Mouse (Mus musculus) midbrain, embryonic 13.5 days (tissue): ENCODE measurements at regions not wholly inside any gene's neighbourhood (a gene's known extent, or its start where the extent isn't known, plus 50 kb on each side); places are given as distances from the start of the nearest gene placed in this dataset.

Experiments used
- ATAC-seq: fragments of 200-750 bp; cut with Nextera tagmentation; 2 replicates; pipeline ENCODE4 v1.8.0; 2017; ENCODE audit warnings: mild to moderate bottlenecking, moderate TSS enrichment, moderate library complexity
- H3K27ac ChIP-seq: fragments of 300-500 bp; sonication (generic); 2 replicates; pipeline ENCODE4 v1.5.1; 2015; ENCODE audit warnings: inconsistent platforms, mild to moderate bottlenecking, moderate library complexity
- H3K27me3 ChIP-seq: fragments of 300-500 bp; sonication (generic); 2 replicates; pipeline ENCODE4 v1.6.1; 2015; ENCODE audit warnings: mild to moderate bottlenecking, inconsistent platforms
- H3K36me3 ChIP-seq: fragments of 300-500 bp; sonication (generic); 2 replicates; pipeline ENCODE4 v1.6.1; 2015; ENCODE audit warnings: mild to moderate bottlenecking, inconsistent platforms
- H3K4me1 ChIP-seq: fragments of 300-500 bp; sonication (generic); replicated peaks from 2 replicates; pipeline ENCODE4 v1.6.1; 2015; ENCODE audit warnings: inconsistent platforms
- H3K4me2 ChIP-seq: fragments of 300-500 bp; sonication (generic); replicated peaks from 2 replicates; pipeline ENCODE4 v1.6.1; 2015; ENCODE audit warnings: moderate library complexity, mild to moderate bottlenecking, inconsistent platforms
- H3K4me3 ChIP-seq: fragments of 300-500 bp; sonication (generic); replicated peaks from 2 replicates; pipeline ENCODE4 v1.5.1; 2015; ENCODE audit warnings: mild to moderate bottlenecking, inconsistent platforms
- H3K9ac ChIP-seq: fragments of 300-500 bp; sonication (generic); replicated peaks from 2 replicates; pipeline ENCODE4 v1.6.1; 2015; ENCODE audit warnings: mild to moderate bottlenecking, inconsistent platforms
- H3K9me3 ChIP-seq: fragments of 300-500 bp; sonication (generic); 2 replicates; pipeline ENCODE4 v1.6.1; 2016; ENCODE audit warnings: mild to moderate bottlenecking, inconsistent platforms
- WGBS: fragments of 180-500 bp; shearing (Covaris S2); methylation state at CpG from one replicate; pipeline ENCODE4 v1.1.7; 2015; 5-methylcytosine and 5-hydroxymethylcytosine counted together

- Histone ChIP-seq H3K4me2 (no peak overlapping the region), H3K36me3 (no peaks in the 10 kb centered on the region), H3K27ac (no peak overlapping the region), H3K9me3 (no peaks in the 10 kb centered on the region), H3K4me1 (peaks cover 26% of the 10 kb centered on the region), H3K27me3 (peaks cover 6% of the 10 kb centered on the region; the same call in 1 of the 2 replicates), H3K4me3 (no peak overlapping the region), H3K9ac (no peak overlapping the region)
- WGBS = 91% methylated on average over 5 of the region's 5 CpGs
- ATAC-seq = no peak
Measured at GRCm38 (mm10) chr13:99095006-99095405, 89.6 kb upstream of the Zfp366 start.

- no peak overlapping the region for H3K9ac ChIP-seq
- H3K4me3 ChIP-seq = no peak overlapping the region
- no peak overlapping the region for H3K27ac ChIP-seq
- ATAC-seq = no peak
- H3K4me1 ChIP-seq = peaks cover 18% of the 10 kb centered on the region
- no peaks in the 10 kb centered on the region for H3K36me3 ChIP-seq
- no peak overlapping the region for H3K4me2 ChIP-seq
- 84% methylated on average over 5 of the region's 5 CpGs for WGBS
- peaks cover 6% of the 10 kb centered on the region; the same call in 1 of the 2 replicates for H3K27me3 ChIP-seq
- H3K9me3 ChIP-seq = no peaks in the 10 kb centered on the region
Measured at GRCm38 (mm10) chr13:99094221-99094620, 90.4 kb upstream of the Zfp366 start.

- H3K27ac ChIP-seq = peak overlapping the region; percentile 46
- no peaks in the 10 kb centered on the region for H3K9me3 ChIP-seq
- H3K4me2 ChIP-seq = peak overlapping the region; percentile 6; the same call in 1 of the 2 replicates
- H3K27me3 ChIP-seq = peaks cover 2% of the 10 kb centered on the region; the same call in 1 of the 2 replicates
- H3K4me3 ChIP-seq = no peak overlapping the region
- no peaks in the 10 kb centered on the region for H3K36me3 ChIP-seq
- 9% methylated on average over 9 of the region's 9 CpGs for WGBS
- no peak overlapping the region for H3K9ac ChIP-seq
- H3K4me1 ChIP-seq = peaks cover 15% of the 10 kb centered on the region
- peak; percentile 95 for ATAC-seq
Measured at GRCm38 (mm10) chr13:99093269-99093668, 91.4 kb upstream of the Zfp366 start.

- Histone ChIP-seq H3K27me3 (no peaks in the 10 kb centered on the region), H3K9ac (no peak overlapping the region), H3K4me2 (no peak overlapping the region), H3K27ac (no peak overlapping the region), H3K36me3 (no peaks in the 10 kb centered on the region), H3K4me3 (no peak overlapping the region), H3K9me3 (no peaks in the 10 kb centered on the region), H3K4me1 (peaks cover 15% of the 10 kb centered on the region)
- 29% methylated on average over 14 of the region's 14 CpGs for WGBS
- no peak for ATAC-seq
Measured at GRCm38 (mm10) chr13:99092279-99092930, 92.2 kb upstream of the Zfp366 start.

GRCm38 (mm10) chr13:99091562-99092278 lies 92.9 kb upstream of the Zfp366 start:
- 80% methylated on average over 7 of the region's 7 CpGs for WGBS
- Histone ChIP-seq H3K4me3 (no peak overlapping the region), H3K9me3 (no peaks in the 10 kb centered on the region), H3K4me1 (peaks cover 15% of the 10 kb centered on the region), H3K27me3 (no peaks in the 10 kb centered on the region), H3K9ac (no peak overlapping the region), H3K36me3 (no peaks in the 10 kb centered on the region), H3K27ac (no peak overlapping the region), H3K4me2 (no peak overlapping the region)
- ATAC-seq = no peak

GRCm38 (mm10) chr13:99090361-99090760 lies 94.3 kb upstream of the Zfp366 start:
- H3K27me3 ChIP-seq = no peaks in the 10 kb centered on the region
- peaks cover 15% of the 10 kb centered on the region for H3K4me1 ChIP-seq
- 48% methylated on average over 3 of the region's 3 CpGs for WGBS
- no peak overlapping the region for H3K27ac ChIP-seq
- H3K4me2 ChIP-seq = no peak overlapping the region
- no peaks in the 10 kb centered on the region for H3K36me3 ChIP-seq
- H3K4me3 ChIP-seq = no peak overlapping the region
- no peaks in the 10 kb centered on the region for H3K9me3 ChIP-seq
- no peak for ATAC-seq
- H3K9ac ChIP-seq = no peak overlapping the region

GRCm38 (mm10) chr13:99088285-99088684 lies 96.3 kb upstream of the Zfp366 start:
- Histone ChIP-seq H3K36me3 (no peaks in the 10 kb centered on the region), H3K27me3 (no peaks in the 10 kb centered on the region), H3K4me1 (peaks cover 12% of the 10 kb centered on the region), H3K9me3 (no peaks in the 10 kb centered on the region), H3K4me2 (no peak overlapping the region), H3K27ac (no peak overlapping the region), H3K4me3 (no peak overlapping the region), H3K9ac (no peak overlapping the region)
- no peak for ATAC-seq
- 81% methylated on average over 4 of the region's 4 CpGs for WGBS

- Histone ChIP-seq H3K9ac (no peak overlapping the region), H3K36me3 (no peaks in the 10 kb centered on the region), H3K27ac (no peak overlapping the region), H3K4me1 (no peaks in the 10 kb centered on the region), H3K27me3 (no peaks in the 10 kb centered on the region), H3K9me3 (no peaks in the 10 kb centered on the region), H3K4me2 (no peak overlapping the region), H3K4me3 (no peak overlapping the region)
- 98% methylated on average over 8 of the region's 8 CpGs for WGBS
- ATAC-seq = no peak
Measured at GRCm38 (mm10) chr13:99079331-99079761, 95.0 kb upstream of the 1700024P04Rik start.

GRCm38 (mm10) chr13:99078643-99079042 lies 94.3 kb upstream of the 1700024P04Rik start:
- WGBS = 89% methylated on average over 10 of the region's 10 CpGs
- no peaks in the 10 kb centered on the region for H3K4me1 ChIP-seq
- no peak overlapping the region for H3K4me3 ChIP-seq
- H3K36me3 ChIP-seq = no peaks in the 10 kb centered on the region
- no peak overlapping the region for H3K27ac ChIP-seq
- H3K4me2 ChIP-seq = no peak overlapping the region
- no peaks in the 10 kb centered on the region for H3K9me3 ChIP-seq
- H3K9ac ChIP-seq = no peak overlapping the region
- no peak for ATAC-seq
- no peaks in the 10 kb centered on the region for H3K27me3 ChIP-seq

GRCm38 (mm10) chr13:99077039-99077749 lies 92.8 kb upstream of the 1700024P04Rik start:
- no peak overlapping the region for H3K4me3 ChIP-seq
- H3K9ac ChIP-seq = no peak overlapping the region
- ATAC-seq = no peak
- H3K9me3 ChIP-seq = no peaks in the 10 kb centered on the region
- 72% methylated on average over 6 of the region's 6 CpGs for WGBS
- no peak overlapping the region for H3K4me2 ChIP-seq
- H3K4me1 ChIP-seq = 0 out of 2 replicates have a peak, but pooled peaks cover 8% of the 10 kb centered on the region
- no peaks in the 10 kb centered on the region for H3K27me3 ChIP-seq
- no peak overlapping the region for H3K27ac ChIP-seq
- no peaks in the 10 kb centered on the region for H3K36me3 ChIP-seq

GRCm38 (mm10) chr13:99075467-99075866 lies 91.1 kb upstream of the 1700024P04Rik start:
- Histone ChIP-seq H3K27ac (no peak overlapping the region), H3K27me3 (peaks cover 2% of the 10 kb centered on the region; the same call in 1 of the 2 replicates), H3K4me1 (peaks cover 17% of the 10 kb centered on the region), H3K9ac (no peak overlapping the region), H3K9me3 (no peaks in the 10 kb centered on the region), H3K4me2 (no peak overlapping the region), H3K36me3 (no peaks in the 10 kb centered on the region), H3K4me3 (no peak overlapping the region)
- 89% methylated on average over 4 of the region's 4 CpGs for WGBS
- ATAC-seq = no peak

- H3K4me3 ChIP-seq = no peak overlapping the region
- peaks cover 2% of the 10 kb centered on the region; the same call in 1 of the 2 replicates for H3K27me3 ChIP-seq
- H3K9me3 ChIP-seq = no peaks in the 10 kb centered on the region
- H3K36me3 ChIP-seq = no peaks in the 10 kb centered on the region
- ATAC-seq = no peak
- no peak overlapping the region for H3K4me2 ChIP-seq
- 86% methylated on average over 8 of the region's 8 CpGs for WGBS
- H3K4me1 ChIP-seq = peaks cover 17% of the 10 kb centered on the region
- H3K9ac ChIP-seq = no peak overlapping the region
- H3K27ac ChIP-seq = no peak overlapping the region
Measured at GRCm38 (mm10) chr13:99071821-99072414, 87.6 kb upstream of the 1700024P04Rik start.
